18 mouse cellular contexts compared by ENCODE assay signal in genomic region chr2:33134766-33135490, GRCm38 (mm10). TPM values are rescaled to one million over a fixed set of nuclear protein-coding genes. Genes with fewer than 3 reads are reported as not detected.
DNase-seq lines count a peak whose midpoint lies in the region; ATAC-seq and TF ChIP-seq lines count a peak whose summit lies in the region.
"Had no signal": no experiment of that assay in that cellular context is flagged by ENCODE, and none has a peak within 500 bp of the region (broad histone marks: within the 10 kb centered on the region; RNA-seq: fewer than 3 reads in every experiment).

No protein-coding gene starts in this region.

- H3K36me3 ChIP-seq in liver, adult 2 months (ENCODE audit: control insufficient read depth, insufficient read depth, low read length) = no peaks in the 10 kb centered on the region
- H3K36me3 ChIP-seq in liver, postnatal 0 days (replicated peaks; ENCODE audit: insufficient read depth, low read length) = no peaks in the 10 kb centered on the region
- H3K36me3 ChIP-seq: embryonic facial prominence, embryonic 10.5 days; embryonic facial prominence, embryonic 12.5 days had no signal

- TF ChIP-seq CTCF in liver, adult 2 months (IDR thresholded peaks at IDR 0.05; ENCODE audit: low read depth, low read length) = no peak
- no peak for TF ChIP-seq CTCF in liver, postnatal 0 days (IDR thresholded peaks at IDR 0.05; ENCODE audit: low read depth)

- no peak for ATAC-seq in liver, postnatal 0 days
- ATAC-seq: forebrain, embryonic 13.5 days; forebrain, embryonic 15.5 days had no signal

- H3K27me3 ChIP-seq in liver, adult 2 months (ENCODE audit: control insufficient read depth, insufficient read depth, low read length) = no peaks in the 10 kb centered on the region
- peaks cover 21% of the 10 kb centered on the region for H3K27me3 ChIP-seq in liver, postnatal 0 days (ENCODE audit: insufficient read depth, low read length)
- H3K27me3 ChIP-seq: forebrain, embryonic 15.5 days had no signal

- H3K27ac ChIP-seq in liver, adult 2 months (replicated peaks; ENCODE audit: insufficient read depth, low read depth, low read length) = no peak overlapping the region
- no peak overlapping the region for H3K27ac ChIP-seq in liver, postnatal 0 days (ENCODE audit: low read depth)
- H3K27ac ChIP-seq: embryonic facial prominence, embryonic 10.5 days; embryonic facial prominence, embryonic 12.5 days; forebrain, embryonic 13.5 days; forebrain, embryonic 15.5 days had no signal

- H3K4me1 ChIP-seq in liver, adult 2 months (ENCODE audit: control insufficient read depth, insufficient read depth, low read length) = no peaks in the 10 kb centered on the region; the same call in 1 of the 2 replicates
- H3K4me1 ChIP-seq in liver, postnatal 0 days (ENCODE audit: insufficient read depth) = peaks cover 9% of the 10 kb centered on the region

- TF ChIP-seq EP300 in liver, postnatal 0 days (IDR thresholded peaks at IDR 0.05; ENCODE audit: low read depth) = no peak

- H3K4me2 ChIP-seq in liver, postnatal 0 days (ENCODE audit: low read depth, low read length) = no peak overlapping the region
- H3K4me2 ChIP-seq: embryonic facial prominence, embryonic 12.5 days; forebrain, embryonic 13.5 days; forebrain, embryonic 15.5 days had no signal

- H3K4me3 ChIP-seq in liver, adult 2 months (ENCODE audit: insufficient read depth, low read depth, low read length) = no peak overlapping the region
- H3K4me3 ChIP-seq in liver, postnatal 0 days (ENCODE audit: low read depth, low read length) = no peak overlapping the region
- H3K4me3 ChIP-seq: embryonic facial prominence, embryonic 10.5 days; embryonic facial prominence, embryonic 12.5 days; forebrain, embryonic 13.5 days; forebrain, embryonic 15.5 days had no signal

- H3K79me2 ChIP-seq in liver, adult 2 months (ENCODE audit: control insufficient read depth, insufficient read depth, low read length) = no peaks in the 10 kb centered on the region

- WGBS in liver, adult 2 months = 74% methylated on average over 7 of the region's 7 CpGs
- WGBS in liver, postnatal 0 days (ENCODE audit: insufficient replicate concordance) = 64% methylated on average over 7 of the region's 7 CpGs

- TF ChIP-seq POLR2A in liver, adult 2 months (IDR thresholded peaks at IDR 0.05; ENCODE audit: extremely low read depth, insufficient read depth, low read length) = no peak

- H3K9me3 ChIP-seq in liver, postnatal 0 days (ENCODE audit: low read length) = no peaks in the 10 kb centered on the region
- H3K9me3 ChIP-seq: embryonic facial prominence, embryonic 10.5 days; embryonic facial prominence, embryonic 12.5 days; forebrain, embryonic 13.5 days; forebrain, embryonic 15.5 days had no signal

- peak; percentile 35 to 54 for DNase-seq in heart, adult 18-20 months
- no peak for DNase-seq in heart, adult 8-10 months (ENCODE audit: low spot score)
- peak; percentile 23 for DNase-seq in liver, adult 2 months (ENCODE audit: extremely low read depth, low read depth, low spot score)
- DNase-seq in liver, postnatal 0 days = no peak
- peak; percentile 37 for DNase-seq in adipocyte (ENCODE audit: low spot score)
- DNase-seq in frontal cortex, postnatal 14 days (ENCODE audit: low spot score in 2 of 2) = no peak
- DNase-seq: adrenal gland, adult 8-10 months; adrenal gland, postnatal 14 days; adrenal gland, postnatal 36 days; cerebellum, adult 11-12 months; cerebellum, adult 2 months; cerebellum, adult 9-10 months; cerebellum, postnatal 10 days; cerebellum, postnatal 25 days had no signal

- no peak overlapping the region for H3K9ac ChIP-seq in liver, adult 2 months (ENCODE audit: low read depth, low read length)
- H3K9ac ChIP-seq in liver, postnatal 0 days (replicated peaks) = no peak overlapping the region
- H3K9ac ChIP-seq: embryonic facial prominence, embryonic 12.5 days; forebrain, embryonic 13.5 days; forebrain, embryonic 15.5 days had no signal

RNA-seq across cellular contexts. Expression of gene Garnl3, which starts 3.5 kb away (rescaled TPM):
- total RNA-seq in heart, adult 18-20 months (2021) = 1 to 10 TPM; 2.2 to 2.6 TPM
- total RNA-seq in heart, adult 8-10 months (2022) = 1 to 10 TPM; 2.6 to 6.7 (median 3.5) TPM
- 0.27 and 0.28 TPM in 2 replicates for total RNA-seq in liver, adult 2 months (2014; rRNA removed)
- polyA plus RNA-seq in liver, adult 2 months (2012; rRNA removed) = 0.11 and 0.17 TPM in 2 replicates
- polyA plus RNA-seq in liver, postnatal 0 days (2015; fragmentation: Nextera tagmentation; extraction: Ambion mirVana) = 0.40 and 0.50 TPM in 2 replicates

Comparison
In these comparisons a context has a peak if more than half of its experiments do, and no peak if none do; other contexts are left out.
1. DNase-seq: peak in heart, adult 18-20 months (2 of 2), liver, adult 2 months (single experiment) and adipocyte (single experiment); none in heart, adult 8-10 months (single experiment), liver, postnatal 0 days (single experiment) and frontal cortex, postnatal 14 days (0 of 2).